Mouse (Mus musculus): ENCODE results near the gene Bhlha9. TPM values are rescaled to one million over a fixed set of nuclear protein-coding genes. Genes with fewer than 3 reads are reported as not detected.
"Not testable (repeated sequence)": the region's sequence is repeated elsewhere in the genome, so short reads cannot be mapped to it uniquely, and the experiment has no call there.

Bhlha9 gene
- total RNA-seq, 2 experiments from 2014 or later = 2.5 to 3.3 TPM

DNA sequence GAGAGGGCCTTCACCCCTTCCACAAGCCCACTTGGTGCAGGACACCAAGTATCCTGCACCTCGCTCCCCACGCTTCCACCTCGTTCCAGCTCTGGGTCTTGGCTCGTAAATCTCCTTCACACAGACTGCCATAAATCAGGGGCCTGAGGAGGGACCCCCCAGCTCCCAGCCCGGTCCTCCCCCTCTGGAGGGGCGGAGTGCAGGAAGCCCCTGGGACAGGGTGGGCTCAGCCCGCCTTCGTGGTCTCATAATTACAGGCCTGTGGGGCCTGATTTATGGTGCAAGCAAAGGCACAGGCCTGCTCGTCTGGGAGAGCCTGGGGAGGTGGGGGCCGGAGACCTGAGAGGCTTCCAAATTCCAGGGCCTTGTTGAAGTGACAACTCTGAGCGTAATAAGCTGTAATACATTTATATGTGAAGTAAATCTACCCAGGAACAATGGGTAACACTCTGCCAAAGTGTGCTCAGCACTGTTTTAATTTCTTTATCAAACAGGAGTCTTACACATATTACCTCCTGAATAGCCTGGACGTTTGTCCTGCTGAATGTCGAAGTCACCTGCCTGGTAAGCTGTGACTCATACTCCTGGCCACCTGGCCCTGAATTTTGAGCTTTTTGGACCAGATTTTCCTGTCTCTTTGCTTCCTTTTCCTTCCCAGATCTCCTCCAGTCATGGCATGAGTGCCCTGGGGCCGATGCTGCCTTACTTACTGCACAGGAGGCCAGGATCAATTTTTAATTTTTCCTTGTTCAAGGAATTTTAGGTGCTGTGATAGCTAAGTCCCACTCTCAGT lies 12.9 kb upstream of the Bhlha9 start:
- DNase-seq = no peak
- intact Hi-C loops (cut with DNase I) = no loop called here

- DNase-seq = no peak
- intact Hi-C loops (cut with DNase I) = no loop called here
Measured at GRCm38 (mm10) chr11:76661790-76662468, 10.3 kb upstream of the Bhlha9 start.

DNA sequence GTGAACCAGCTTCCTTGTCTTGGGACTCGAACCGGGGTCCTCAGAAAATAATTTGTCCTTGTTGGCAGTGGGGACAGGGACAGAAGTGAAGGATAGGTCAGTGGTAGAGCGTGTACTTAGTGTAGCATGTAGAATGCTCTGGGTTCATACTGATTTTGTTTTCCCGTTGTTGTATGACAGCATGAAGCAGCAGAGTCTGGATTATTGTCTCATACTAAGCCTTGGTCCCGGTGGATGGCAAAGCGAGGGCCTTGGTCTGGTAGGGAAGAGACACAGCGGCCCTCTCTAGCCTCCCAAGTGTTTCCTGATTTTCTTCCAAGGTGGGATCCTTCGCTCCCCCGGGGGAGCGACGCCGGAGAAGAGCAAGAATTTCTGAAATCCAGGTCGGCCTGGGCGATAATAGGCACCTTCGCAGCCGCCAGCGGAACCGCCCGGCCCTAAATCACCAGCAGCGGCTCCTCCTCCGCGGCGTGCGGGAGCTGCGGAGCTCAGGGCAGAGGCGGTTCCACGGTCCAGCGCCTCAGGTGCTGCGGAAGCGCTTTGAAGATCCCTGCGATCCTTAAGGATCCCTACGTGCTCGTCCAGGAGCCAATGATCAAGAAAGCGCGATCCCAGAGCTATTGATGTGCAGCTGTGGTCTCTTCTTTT lies 6.1 kb upstream of the Bhlha9 start:
- intact Hi-C loops (cut with DNase I) = no loop called here
- DNase-seq = no peak

DNA sequence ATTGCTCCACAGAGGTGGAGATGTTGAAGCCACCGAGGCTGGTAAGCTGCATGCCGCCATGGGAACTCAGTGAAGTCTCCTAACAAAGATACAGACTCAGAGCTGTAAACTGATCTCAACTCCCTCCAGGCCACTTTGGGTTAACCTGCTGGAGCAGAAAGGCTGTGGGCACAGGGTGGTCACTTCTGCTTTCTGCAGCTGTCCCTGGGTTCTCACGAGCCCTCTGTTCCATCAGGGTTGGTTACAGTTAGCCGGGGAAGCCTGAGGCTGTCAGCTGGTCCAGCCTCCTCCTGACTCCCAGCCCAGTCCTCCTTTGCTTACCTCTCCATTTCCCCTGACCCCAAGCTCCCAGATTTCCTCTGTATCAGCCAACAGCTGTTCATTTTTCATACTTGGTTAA lies 4.5 kb upstream of the Bhlha9 start:
- intact Hi-C loops (cut with DNase I) = no loop called here
- DNase-seq = no peak

GRCm38 (mm10) chr11:76672561-76673384 lies 503 bp downstream of the Bhlha9 start:
- DNase-seq = peak; percentile 38
- intact Hi-C loops (cut with DNase I) = no loop called here

GRCm38 (mm10) chr11:76674199-76674598 lies 1.9 kb downstream of the Bhlha9 start:
- DNase-seq = no peak
- intact Hi-C loops (cut with DNase I) = no loop called here

- no peak for DNase-seq
- intact Hi-C loops (cut with DNase I) = loop anchor here (5.0 kb wide), 2 partner anchors 63 to 88 kb away; partner anchors contain the start of gene Gosr1
Measured at GRCm38 (mm10) chr11:76674704-76675103, 2.4 kb downstream of the Bhlha9 start.

- intact Hi-C loops (cut with DNase I) = loop anchor here (5.0 kb wide), 2 partner anchors 58 to 83 kb away; partner anchors contain the start of gene Gosr1
- DNase-seq = not testable (repeated sequence)
Measured at GRCm38 (mm10) chr11:76679508-76679907, 7.2 kb downstream of the Bhlha9 start, which contains the start of gene Trarg1. TSS of gene Trarg1 (plus strand) at chr11:76679808.

DNA sequence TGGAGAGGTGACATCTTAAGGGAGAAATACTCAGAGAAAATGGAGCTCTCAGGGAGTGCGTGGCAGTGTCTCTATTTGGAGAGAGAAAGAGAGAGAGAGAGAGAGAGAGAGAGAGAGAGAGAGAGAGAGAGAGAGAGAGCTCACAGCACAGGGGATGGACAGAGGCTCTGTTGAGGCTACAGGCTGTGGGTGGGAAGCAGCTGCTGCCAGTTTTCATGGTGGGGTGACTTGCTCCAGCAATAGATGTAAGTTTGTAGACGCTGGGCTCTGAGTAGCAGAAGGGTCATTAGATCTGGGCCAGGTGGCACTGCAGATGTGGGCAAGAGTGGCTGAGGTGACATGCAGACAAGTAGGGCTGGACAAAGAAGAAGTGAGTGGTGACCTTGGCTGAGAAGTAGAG lies 13.3 kb downstream of the Bhlha9 start:
- no peak for DNase-seq
- intact Hi-C loops (cut with DNase I) = no loop called here

DNA sequence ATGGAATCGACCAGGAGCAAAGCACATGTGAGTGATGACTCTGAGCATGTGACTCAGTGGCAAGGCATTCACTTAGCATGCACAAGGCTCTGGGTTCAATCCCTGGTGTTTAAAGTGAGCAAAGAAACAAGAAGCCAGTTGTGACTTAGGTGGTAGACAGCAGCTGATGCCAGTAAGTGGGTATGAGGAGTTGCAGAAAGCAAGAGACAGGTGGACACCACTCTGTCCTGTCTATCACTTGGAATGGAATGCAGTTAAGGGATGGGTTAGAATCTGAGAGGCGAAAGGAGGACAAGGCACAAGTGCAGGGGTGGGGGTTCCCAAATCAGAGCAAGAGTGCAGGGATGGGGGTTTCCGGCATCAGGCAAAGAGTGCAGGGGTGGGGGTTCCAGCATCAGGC lies 19.8 kb downstream of the Bhlha9 start:
- DNase-seq = no peak
- intact Hi-C loops (cut with DNase I) = no loop called here

GRCm38 (mm10) chr11:76695810-76696209 lies 23.5 kb downstream of the Bhlha9 start:
- intact Hi-C loops (cut with DNase I) = no loop called here
- DNase-seq = no peak

DNA sequence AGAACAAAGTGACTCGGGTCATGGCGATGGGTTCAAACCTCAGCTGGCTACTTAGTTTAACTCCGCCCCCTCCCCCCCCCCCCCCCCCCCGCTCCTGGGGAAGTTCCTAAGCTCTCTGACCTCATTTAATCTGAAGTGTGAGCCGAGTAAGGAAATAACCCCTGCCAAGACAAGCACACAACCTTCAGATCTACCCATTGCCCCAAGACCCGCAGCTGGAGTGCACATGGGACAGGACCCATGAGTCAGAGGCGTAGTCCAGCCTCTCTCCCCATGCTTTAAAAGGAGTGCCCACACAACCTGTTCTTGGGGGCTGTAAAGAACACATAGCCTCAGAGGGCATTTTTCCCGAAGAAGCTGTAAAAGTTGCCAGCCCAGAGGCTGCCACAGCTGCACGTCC lies 27.4 kb downstream of the Bhlha9 start:
- intact Hi-C loops (cut with DNase I) = no loop called here
- DNase-seq = no peak

DNA sequence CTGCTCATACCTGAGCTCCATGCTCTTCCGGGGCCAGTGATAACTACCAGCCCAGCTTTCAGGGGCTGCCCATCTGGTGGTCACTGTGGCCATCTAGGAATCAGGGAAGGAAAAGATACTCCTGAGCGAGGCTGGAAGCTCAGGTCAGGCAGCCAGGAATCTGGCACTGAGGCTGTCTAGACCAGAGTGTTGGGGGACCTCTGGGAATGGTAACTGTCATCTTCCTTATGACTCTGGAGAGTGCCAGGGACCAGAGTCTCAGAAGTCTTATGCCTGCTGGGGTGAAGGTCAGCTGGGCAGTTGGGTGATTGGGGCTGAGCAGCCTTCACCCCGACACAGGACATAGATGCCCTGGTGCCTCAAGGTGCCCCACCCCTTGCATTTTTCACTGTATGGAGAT lies 35.4 kb downstream of the Bhlha9 start:
- intact Hi-C loops (cut with DNase I) = no loop called here
- DNase-seq = no peak

DNA sequence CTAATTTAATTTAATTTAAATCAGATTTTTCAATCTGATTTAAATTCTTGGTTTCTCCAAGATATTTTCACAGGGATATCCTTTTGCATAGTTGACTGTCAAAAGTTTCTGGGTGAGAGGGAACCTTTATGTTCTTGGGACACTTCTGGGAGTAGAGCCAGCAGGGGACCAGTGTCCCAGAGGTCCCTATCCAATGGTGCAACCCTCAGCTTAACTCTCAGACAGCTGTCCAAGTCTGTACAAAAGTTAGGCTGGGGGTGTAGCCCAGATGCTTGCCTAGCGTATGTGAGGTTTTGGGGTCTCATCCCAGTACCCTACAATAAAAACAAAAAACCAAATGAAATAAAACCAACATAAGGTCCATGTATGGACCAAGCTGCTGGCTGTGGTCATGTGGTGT lies 35.8 kb downstream of the Bhlha9 start:
- no peak for DNase-seq
- intact Hi-C loops (cut with DNase I) = no loop called here

DNA sequence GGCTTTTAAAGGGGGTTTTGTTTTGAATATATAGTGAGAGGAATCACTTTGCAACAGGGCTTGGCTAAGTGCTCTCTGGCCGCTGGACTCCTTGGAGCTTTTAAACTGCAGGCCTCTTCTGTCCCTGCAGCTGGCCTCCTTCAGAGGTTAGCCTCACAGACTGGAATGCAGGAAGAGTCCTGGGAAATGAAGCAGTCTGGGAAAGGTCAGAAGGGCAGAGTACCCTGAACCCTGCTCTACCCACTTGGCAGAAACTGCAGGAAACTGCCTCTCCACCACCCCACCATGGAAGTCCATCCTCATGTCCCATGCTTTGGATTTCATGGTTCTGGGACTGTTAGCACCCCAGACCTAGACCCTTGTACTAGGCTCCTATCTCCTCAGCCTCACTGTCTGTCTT lies 36.6 kb downstream of the Bhlha9 start:
- DNase-seq = no peak
- intact Hi-C loops (cut with DNase I) = no loop called here

- peak; percentile 51 for DNase-seq
- intact Hi-C loops (cut with DNase I) = no loop called here
Measured at GRCm38 (mm10) chr11:76709625-76710452, 37.6 kb downstream of the Bhlha9 start.

DNA sequence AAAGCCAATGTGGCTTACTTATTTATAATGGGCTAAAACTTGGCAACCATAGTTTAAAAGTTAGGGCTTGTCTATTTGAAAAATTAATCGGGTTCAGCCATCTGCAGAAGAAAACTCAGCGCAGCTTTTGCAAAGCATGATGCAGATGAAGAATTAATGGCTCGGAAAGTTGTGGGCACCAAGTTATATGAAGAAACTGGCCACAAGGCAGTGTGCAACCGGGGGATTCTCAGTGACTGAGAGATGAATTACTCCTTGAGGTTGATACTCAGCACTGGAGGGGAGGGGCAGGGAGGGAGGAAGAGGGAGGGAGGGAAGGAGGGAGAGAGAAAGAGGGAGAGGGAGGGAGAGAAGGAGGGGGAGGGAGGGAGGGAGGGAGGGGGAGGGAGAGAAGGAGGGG lies 44.7 kb downstream of the Bhlha9 start:
- DNase-seq = no peak
- intact Hi-C loops (cut with DNase I) = no loop called here
